Mouse (Mus musculus) midbrain, embryonic 14.5 days (tissue): Measurements from ENCODE around the gene 4933430I17Rik. TPM values are rescaled to one million over a fixed set of nuclear protein-coding genes. Genes with fewer than 3 reads are reported as not detected.
A peak's percentile ranks its signal among the peaks of the same experiment; 100 is the strongest.
"Not testable (repeated sequence)": the region's sequence is repeated elsewhere in the genome, so short reads cannot be mapped to it uniquely, and the experiment has no call there.

Experiments used
- ATAC-seq: fragments of 200-750 bp; cut with Nextera tagmentation; 2 replicates; pipeline ENCODE4 v1.8.0; 2017; ENCODE audit warnings: moderate number of reproducible peaks, moderate library complexity; ENCODE audit not compliant: low FRiP score, low TSS enrichment
- DNase-seq: peaks from one replicate; pipeline ENCODE4 v3.0.0-alpha.2; 2015
- H3K27ac ChIP-seq: fragments of 300-500 bp; sonication (generic); replicated peaks from 2 replicates; pipeline ENCODE4 v1.5.1; 2014; ENCODE audit warnings: mild to moderate bottlenecking, low read depth, low read length, moderate library complexity
- H3K27me3 ChIP-seq: fragments of 300-500 bp; sonication (generic); 2 replicates; pipeline ENCODE4 v1.6.1; 2014; ENCODE audit warnings: low read length, control low read depth, mixed read lengths; ENCODE audit not compliant: control insufficient read depth, insufficient read depth
- H3K36me3 ChIP-seq: fragments of 300-500 bp; sonication (generic); 2 replicates; pipeline ENCODE4 v1.6.1; 2014; ENCODE audit warnings: low read length, control low read depth; ENCODE audit not compliant: control insufficient read depth, insufficient read depth
- H3K4me1 ChIP-seq: fragments of 300-500 bp; sonication (generic); 2 replicates; pipeline ENCODE4 v1.6.1; 2014; ENCODE audit warnings: mild to moderate bottlenecking, antibody characterized with exemption, low read length, control low read depth; ENCODE audit not compliant: control insufficient read depth, insufficient read depth
- H3K4me2 ChIP-seq: fragments of 300-500 bp; sonication (generic); 2 replicates; pipeline ENCODE4 v1.6.1; 2014; ENCODE audit warnings: mild to moderate bottlenecking, low read length, moderate library complexity
- H3K4me3 ChIP-seq: fragments of 300-500 bp; sonication (generic); replicated peaks from 2 replicates; pipeline ENCODE4 v1.5.1; 2014; ENCODE audit warnings: low read depth, low read length
- H3K9ac ChIP-seq: fragments of 300-500 bp; sonication (generic); replicated peaks from 2 replicates; pipeline ENCODE4 v1.6.1; 2014; ENCODE audit warnings: mild to moderate bottlenecking, low read length, moderate library complexity
- H3K9me3 ChIP-seq: fragments of 300-500 bp; sonication (generic); 2 replicates; pipeline ENCODE4 v1.6.1; 2016; ENCODE audit warnings: low read length, control low read depth, mixed read lengths; ENCODE audit not compliant: control insufficient read depth
- WGBS: fragments of 180-500 bp; shearing (Covaris S2); extraction: QIAGEN DNeasy Blood & Tissue Kit; methylation state at CpG from one replicate; pipeline ENCODE4 v1.1.7; 2014; 5-methylcytosine and 5-hydroxymethylcytosine counted together
- polyA plus RNA-seq: library from polyadenylated mRNA; unstranded; fragments of >200 nt; fragmentation: Nextera tagmentation; extraction: Ambion mirVana; gene quantifications from 2 replicates; pipeline ENCODE4 v1.2.1, GENCODE M21; 2014

The 4933430I17Rik gene
- polyA plus RNA-seq, result 0.78 and 1.6 TPM in 2 replicates

DNA sequence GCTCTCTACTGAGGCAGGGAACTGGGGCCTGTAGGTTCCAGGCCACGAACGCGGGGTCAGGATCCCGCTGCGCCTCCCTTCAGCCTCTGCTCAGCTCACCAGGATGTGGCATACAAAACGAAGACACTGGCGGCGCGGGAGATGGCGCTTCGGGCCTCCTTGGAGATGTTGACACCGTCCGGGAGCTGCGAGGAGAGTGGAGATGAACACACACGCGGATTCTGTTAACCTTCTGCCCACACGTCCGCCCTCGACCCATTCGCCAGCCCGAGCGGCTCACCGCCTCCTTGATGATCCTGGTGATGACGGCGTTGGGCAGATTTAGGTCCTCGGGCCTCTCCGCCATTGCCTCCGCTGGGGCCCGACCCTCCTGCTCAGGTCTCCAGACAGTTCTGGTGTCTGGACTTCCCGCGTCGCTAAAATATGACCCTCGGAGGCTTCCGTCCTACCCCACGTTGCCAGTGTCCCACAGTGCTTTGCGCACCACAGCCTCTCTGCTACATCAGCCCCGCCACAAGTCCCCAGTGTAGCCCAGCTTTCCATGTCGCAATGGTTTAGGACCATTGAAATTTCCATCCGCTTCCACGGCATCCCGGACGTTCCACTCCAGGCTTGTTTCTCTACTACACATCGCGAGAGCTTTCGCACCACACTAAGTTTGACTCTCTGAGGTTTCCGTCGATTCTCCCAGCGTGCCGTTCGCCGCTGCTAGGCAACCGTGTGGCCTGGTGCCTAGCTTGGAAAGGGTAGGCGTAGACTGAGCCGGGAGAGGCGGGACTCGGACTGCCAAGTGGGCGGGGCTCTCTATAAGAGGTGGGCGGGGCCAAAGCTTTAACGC is at the start of gene 4933430I17Rik, which contains the start of gene Pole3:
Gene 4933430I17Rik, plus strand, starts transcription at position 719 of the 838 bp plus-strand sequence.
Gene Pole3, minus strand, starts transcription at position 418 of the 838 bp plus-strand sequence.
- DNase-seq (peak; percentile 99), ATAC-seq (peak; percentile 98)
- peak within 1 kb of the TSS; percentile 96 for H3K27ac ChIP-seq
- peak within 1 kb of the TSS; percentile 71 for H3K4me3 ChIP-seq
- H3K36me3 ChIP-seq, result no peaks in the 10 kb centered on the region
- under 1% methylated on average over 59 of the region's 59 CpGs for WGBS
- H3K4me2 ChIP-seq, result peak within 1 kb of the TSS; percentile 88
- peaks cover 15% of the 10 kb centered on the region for H3K4me1 ChIP-seq
- H3K9me3 ChIP-seq, result no peaks in the 10 kb centered on the region
- no peaks in the 10 kb centered on the region for H3K27me3 ChIP-seq
- H3K9ac ChIP-seq, result peak within 1 kb of the TSS; percentile 80

GRCm38 (mm10) chr4:62475793-62476192 is 49.4 kb upstream of the 4933430I17Rik start:
- DNase-seq (no peak), ATAC-seq (no peak)
- H3K4me1 ChIP-seq, result peaks cover 7% of the 10 kb centered on the region; the same call in 1 of the 2 replicates
- no peak overlapping the region for H3K9ac ChIP-seq
- no peaks in the 10 kb centered on the region for H3K9me3 ChIP-seq
- H3K36me3 ChIP-seq, result no peaks in the 10 kb centered on the region
- H3K4me3 ChIP-seq, result no peak overlapping the region
- H3K4me2 ChIP-seq, result no peak overlapping the region
- no peak overlapping the region for H3K27ac ChIP-seq
- peaks cover 15% of the 10 kb centered on the region; the same call in 1 of the 2 replicates for H3K27me3 ChIP-seq
- WGBS, result 94% methylated on average over 6 of the region's 6 CpGs

GRCm38 (mm10) chr4:62477542-62478244 is 47.5 kb upstream of the 4933430I17Rik start:
- Histone ChIP-seq H3K9ac (no peak overlapping the region), H3K4me2 (no peak overlapping the region), H3K4me3 (no peak overlapping the region), H3K27ac (no peak overlapping the region), H3K4me1 (peaks cover 7% of the 10 kb centered on the region; the same call in 1 of the 2 replicates), H3K27me3 (peaks cover 15% of the 10 kb centered on the region; the same call in 1 of the 2 replicates), H3K9me3 (no peaks in the 10 kb centered on the region), H3K36me3 (no peaks in the 10 kb centered on the region)
- ATAC-seq (no peak), DNase-seq (no peak)
- 91% methylated on average over 6 of the region's 6 CpGs for WGBS

- not testable (repeated sequence) for H3K36me3 ChIP-seq, H3K9ac ChIP-seq, H3K27ac ChIP-seq, H3K9me3 ChIP-seq, ATAC-seq, H3K4me1 ChIP-seq, DNase-seq
- WGBS, result 16% methylated on average over 11 of the region's 11 CpGs
- Histone ChIP-seq H3K4me3 (peak overlapping the region; percentile 34), H3K27me3 (peaks cover 15% of the 10 kb centered on the region; the same call in 1 of the 2 replicates), H3K4me2 (peak overlapping the region; percentile 56)
Observed at GRCm38 (mm10) chr4:62479593-62479936, 45.6 kb upstream of the 4933430I17Rik start.

DNA sequence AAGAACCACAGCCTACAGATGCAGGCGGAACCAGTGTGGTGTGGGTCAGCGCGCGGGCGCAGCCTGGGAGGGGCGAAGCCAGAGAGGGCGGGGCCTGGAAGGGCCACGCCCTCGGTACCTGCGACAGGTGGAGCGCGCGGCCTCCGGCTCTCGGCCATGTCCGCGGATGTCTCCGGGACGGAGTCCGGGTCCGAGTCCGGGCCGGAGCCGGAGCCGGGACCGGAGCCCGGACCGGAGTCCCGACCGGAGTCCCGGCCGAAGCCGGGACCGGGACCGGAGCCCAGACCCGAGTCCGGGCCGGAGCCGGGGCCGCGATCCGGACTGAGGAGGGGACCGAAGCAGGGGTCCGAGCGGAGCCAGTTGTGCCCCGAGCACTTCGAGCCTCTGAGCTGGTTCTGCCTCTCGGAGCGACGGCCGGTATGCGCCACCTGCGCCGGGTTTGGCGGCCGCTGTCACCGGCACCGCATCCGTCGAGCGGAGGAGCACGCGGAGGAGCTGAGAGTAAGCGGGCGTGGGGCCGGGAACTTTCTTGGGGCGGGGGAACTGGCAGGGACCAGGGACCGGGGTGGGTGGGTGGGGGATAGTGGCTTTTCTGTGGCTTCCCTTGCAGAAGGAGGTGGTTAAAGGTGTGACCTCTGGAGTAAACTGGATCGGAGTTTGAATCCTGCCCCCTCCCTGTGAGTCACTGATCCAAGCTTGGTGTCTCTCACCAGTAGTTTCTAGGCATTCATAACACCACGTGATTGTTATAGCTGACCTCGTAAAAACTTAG is 45.0 kb upstream of the 4933430I17Rik start, which contains the start of gene Bspry:
Gene Bspry, plus strand, starts transcription at position 117 of the 772 bp plus-strand sequence.
- Histone ChIP-seq H3K9me3 (no peaks in the 10 kb centered on the region), H3K27ac (no peak within 1 kb of the TSS), H3K4me2 (peak within 1 kb of the TSS; percentile 56), H3K4me1 (peaks cover 7% of the 10 kb centered on the region; the same call in 1 of the 2 replicates), H3K27me3 (peaks cover 15% of the 10 kb centered on the region; the same call in 1 of the 2 replicates), H3K9ac (no peak within 1 kb of the TSS), H3K4me3 (peak within 1 kb of the TSS; percentile 34), H3K36me3 (no peaks in the 10 kb centered on the region)
- peak; percentile 69; the same call in 1 of the 2 replicates for ATAC-seq
- 2% methylated on average over 71 of the region's 71 CpGs for WGBS
- DNase-seq, result peak; percentile 53

DNA sequence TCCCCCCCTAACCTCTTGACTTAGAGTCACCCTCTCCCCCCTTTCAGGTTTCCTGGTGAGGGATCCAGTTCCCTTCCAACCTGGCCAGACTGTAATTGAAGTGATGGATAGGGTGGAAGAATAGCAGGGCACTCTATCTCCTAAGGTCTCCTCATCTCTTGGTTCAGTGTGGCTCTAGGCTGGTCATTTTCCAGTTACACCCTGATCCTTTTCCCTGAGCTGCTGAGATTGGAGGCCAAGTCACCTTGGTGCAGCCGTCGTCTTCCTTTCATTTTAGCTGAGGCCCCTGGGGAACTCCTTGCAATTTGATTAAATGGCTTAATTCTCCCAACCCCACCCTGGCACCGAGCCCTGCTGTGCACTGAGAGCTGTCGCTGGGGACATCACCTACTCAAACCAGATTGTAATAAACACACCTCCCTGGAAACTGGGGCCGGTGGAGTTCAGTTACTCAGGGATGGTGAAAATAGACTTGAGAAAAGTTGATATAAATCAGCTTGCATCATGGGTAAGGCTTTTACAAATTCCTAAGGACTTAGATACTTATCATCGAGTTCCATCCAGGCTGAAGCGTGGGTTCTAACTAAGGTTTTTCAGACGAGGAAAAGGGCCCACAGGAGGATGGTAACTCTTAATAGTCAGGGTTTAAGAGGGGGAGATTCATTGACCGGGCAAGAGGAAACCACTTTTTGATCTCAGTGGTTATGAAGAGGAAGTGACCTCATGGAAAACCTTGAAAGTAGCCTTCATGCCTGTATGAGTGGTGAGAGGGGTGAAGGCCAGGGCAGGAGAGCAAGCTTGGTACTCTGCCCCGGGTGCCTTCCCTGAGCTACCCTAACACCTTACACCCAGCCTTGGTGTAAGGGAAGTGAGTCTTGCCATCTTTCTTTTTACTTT is 44.2 kb upstream of the 4933430I17Rik start:
- no peak overlapping the region for H3K4me2 ChIP-seq
- 50% methylated on average over 10 of the region's 10 CpGs for WGBS
- no peak overlapping the region for H3K9ac ChIP-seq
- no peak for ATAC-seq
- H3K9me3 ChIP-seq, result no peaks in the 10 kb centered on the region
- H3K27ac ChIP-seq, result no peak overlapping the region
- H3K4me1 ChIP-seq, result peaks cover 7% of the 10 kb centered on the region; the same call in 1 of the 2 replicates
- no peak overlapping the region for H3K4me3 ChIP-seq
- peak; percentile 14 for DNase-seq
- peaks cover 15% of the 10 kb centered on the region; the same call in 1 of the 2 replicates for H3K27me3 ChIP-seq
- no peaks in the 10 kb centered on the region for H3K36me3 ChIP-seq

DNA sequence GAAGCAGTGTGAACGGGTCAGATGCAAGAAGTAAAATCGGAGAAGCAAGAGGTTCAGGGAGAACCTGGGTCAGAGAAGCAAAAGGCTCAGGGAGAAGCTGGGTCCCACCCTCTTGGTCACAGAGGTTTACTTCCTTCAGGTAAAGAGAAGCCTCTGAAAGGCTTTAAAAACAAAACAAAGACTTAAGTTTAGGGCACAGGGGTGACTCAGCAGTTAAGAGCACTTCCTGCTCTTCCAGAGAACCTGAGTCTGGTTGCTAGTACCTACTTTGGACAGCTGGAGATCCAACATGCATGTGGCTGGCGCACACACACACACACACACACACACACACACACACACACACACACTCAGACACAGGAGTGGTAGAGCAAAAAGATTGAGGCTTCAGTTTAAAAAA is 40.2 kb upstream of the 4933430I17Rik start:
- Histone ChIP-seq H3K4me2 (no peak overlapping the region), H3K4me1 (peaks cover 2% of the 10 kb centered on the region; the same call in 1 of the 2 replicates), H3K9ac (no peak overlapping the region), H3K36me3 (no peaks in the 10 kb centered on the region), H3K27ac (no peak overlapping the region), H3K27me3 (peaks cover 4% of the 10 kb centered on the region; the same call in 1 of the 2 replicates), H3K9me3 (no peaks in the 10 kb centered on the region), H3K4me3 (no peak overlapping the region)
- no peak for DNase-seq
- no peak for ATAC-seq
- WGBS, result 83% methylated on average over 3 of the region's 3 CpGs
